Mouse (Mus musculus) erythroblast, embryonic 14.5 days (primary cell): ENCODE measurements around the gene Lmnb2.

Experiments
- GATA1 ChIP-seq: IDR thresholded peaks from 2 replicates; pipeline ENCODE4 v1.6.1; 2012; ENCODE audit warnings: low read length, inconsistent platforms, mixed read lengths
- TAL1 ChIP-seq: IDR thresholded peaks from 3 replicates; pipeline ENCODE4 v1.6.1; 2012; ENCODE audit warnings: low read length, inconsistent platforms, mixed read lengths

DNA sequence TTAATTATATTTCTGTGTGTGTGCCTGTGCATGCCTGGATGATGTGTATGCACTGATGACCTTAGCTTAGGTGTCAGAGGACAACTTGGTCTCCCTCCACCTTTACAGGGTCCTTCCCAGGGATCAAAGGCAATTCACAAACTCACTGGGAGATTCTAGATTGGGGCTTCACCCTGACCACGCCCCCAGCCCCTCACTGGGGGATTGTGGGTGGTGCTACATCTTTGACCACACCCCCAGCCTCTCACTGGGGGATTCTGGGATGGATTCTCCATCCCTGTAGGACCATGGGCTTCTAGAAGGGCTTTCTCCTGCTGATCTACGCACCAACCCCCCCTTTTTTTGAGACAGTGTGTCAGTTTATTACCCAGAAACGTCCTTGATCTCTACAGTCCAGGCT is 7.4 kb upstream of the Lmnb2 start:
- TF ChIP-seq GATA1 = no peak
- no peak for TF ChIP-seq TAL1
